Mouse (Mus musculus): ENCODE measurements around the gene Rbm26. TPM values are rescaled to one million over a fixed set of nuclear protein-coding genes. Genes with fewer than 3 reads are reported as not detected.

Rbm26 gene
- polyA plus RNA-seq (2012; rRNA removed) = 31.4 and 36.2 TPM in 2 replicates

GRCm38 (mm10) chr14:105177238-105177693 is at the start of gene Rbm26:
Gene Rbm26, minus strand, starts transcription at chr14:105177327.
- DNase-seq (ENCODE audit: low spot score) = peak; percentile 97

- no peak for DNase-seq (ENCODE audit: low spot score)
Measured at GRCm38 (mm10) chr14:105225790-105226189, 48.7 kb upstream of the Rbm26 start.

- DNase-seq (ENCODE audit: low spot score) = no peak
Measured at GRCm38 (mm10) chr14:105222240-105222639, 45.1 kb upstream of the Rbm26 start.

GRCm38 (mm10) chr14:105219525-105220376 is 42.6 kb upstream of the Rbm26 start:
- no peak for DNase-seq (ENCODE audit: low spot score)

GRCm38 (mm10) chr14:105198401-105198800 is 21.3 kb upstream of the Rbm26 start:
- DNase-seq (ENCODE audit: low spot score) = no peak

GRCm38 (mm10) chr14:105194682-105195081 is 17.6 kb upstream of the Rbm26 start:
- DNase-seq (ENCODE audit: low spot score) = no peak

GRCm38 (mm10) chr14:105184866-105185265 is 7.7 kb upstream of the Rbm26 start:
- no peak for DNase-seq (ENCODE audit: low spot score)

- no peak for DNase-seq (ENCODE audit: low spot score)
Measured at GRCm38 (mm10) chr14:105182786-105183185, 5.7 kb upstream of the Rbm26 start.

GRCm38 (mm10) chr14:105179733-105180132 is 2.6 kb upstream of the Rbm26 start:
- DNase-seq (ENCODE audit: low spot score) = no peak

- DNase-seq (ENCODE audit: low spot score) = no peak
Measured at GRCm38 (mm10) chr14:105178996-105179395, 1.9 kb upstream of the Rbm26 start.

GRCm38 (mm10) chr14:105176381-105177168 is 552 bp downstream of the Rbm26 start:
- DNase-seq (ENCODE audit: low spot score) = no peak

GRCm38 (mm10) chr14:105167181-105167580 is 9.9 kb downstream of the Rbm26 start:
- no peak for DNase-seq (ENCODE audit: low spot score)

- DNase-seq (ENCODE audit: low spot score) = no peak
Measured at GRCm38 (mm10) chr14:105164793-105165192, 12.3 kb downstream of the Rbm26 start.

- DNase-seq (ENCODE audit: low spot score) = no peak
Measured at GRCm38 (mm10) chr14:105161334-105161733, 15.8 kb downstream of the Rbm26 start.

- DNase-seq (ENCODE audit: low spot score) = no peak
Measured at GRCm38 (mm10) chr14:105158526-105158925, 18.6 kb downstream of the Rbm26 start.

- DNase-seq (ENCODE audit: low spot score) = no peak
Measured at GRCm38 (mm10) chr14:105134076-105134475, 43.1 kb downstream of the Rbm26 start.

GRCm38 (mm10) chr14:105127715-105128385 is 49.3 kb downstream of the Rbm26 start:
- no peak for DNase-seq (ENCODE audit: low spot score)

GRCm38 (mm10) chr14:105124513-105124912 is 52.6 kb downstream of the Rbm26 start:
- DNase-seq (ENCODE audit: low spot score) = no peak

- DNase-seq (ENCODE audit: low spot score) = no peak
Measured at GRCm38 (mm10) chr14:105115402-105115801, 61.7 kb downstream of the Rbm26 start.

GRCm38 (mm10) chr14:105106252-105106651 is 70.9 kb downstream of the Rbm26 start:
- no peak for DNase-seq (ENCODE audit: low spot score)

GRCm38 (mm10) chr14:105098861-105099260 is 78.3 kb downstream of the Rbm26 start:
- DNase-seq (ENCODE audit: low spot score) = no peak

GRCm38 (mm10) chr14:105096221-105096620 is 80.9 kb downstream of the Rbm26 start:
- no peak for DNase-seq (ENCODE audit: low spot score)

Measured in urinary bladder, adult 2 months (tissue).